Mouse (Mus musculus) heart, postnatal 0 days (tissue): ENCODE measurements around the gene Flrt1.

Source experiments
- CTCF ChIP-seq: IDR thresholded peaks from 2 replicates; pipeline ENCODE4 v1.5.1; 2016; ENCODE audit warnings: antibody characterized with exemption, control low read depth, low read depth
- EP300 ChIP-seq: IDR thresholded peaks from 2 replicates; pipeline ENCODE4 v1.6.1; 2016; ENCODE audit warnings: antibody characterized with exemption, low read depth

DNA sequence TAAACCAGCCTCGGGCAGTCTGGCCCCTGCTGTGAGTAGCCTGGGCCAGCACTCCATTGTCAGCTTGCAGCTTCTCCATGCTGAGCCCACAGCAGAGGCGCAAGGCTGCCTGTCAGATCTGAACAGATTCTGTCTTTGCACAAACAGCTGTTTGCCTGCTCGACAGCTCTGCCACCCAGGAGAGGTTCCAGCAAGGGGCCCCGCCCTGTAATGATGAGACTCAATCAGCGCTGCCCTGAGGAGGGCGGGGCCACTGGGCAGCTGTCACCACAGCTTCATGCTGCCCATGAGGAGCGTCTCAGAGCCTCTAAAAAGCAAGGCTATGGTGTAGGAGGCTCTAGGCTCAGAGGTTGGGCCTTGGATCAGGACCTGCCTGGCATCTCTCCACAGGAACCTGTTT, 47.7 kb upstream of the Flrt1 start:
- TF ChIP-seq CTCF (no peak), EP300 (no peak)
